Mouse (Mus musculus) lung, postnatal 0 days (tissue): Measurements from ENCODE around the gene Sdhaf3.

Source experiments
- CTCF ChIP-seq: IDR thresholded peaks from 2 replicates; pipeline ENCODE4 v1.5.1; 2016; ENCODE audit warnings: antibody characterized with exemption, mild to moderate bottlenecking
- EP300 ChIP-seq: IDR thresholded peaks from 2 replicates; pipeline ENCODE4 v1.6.1; 2016; ENCODE audit warnings: antibody characterized with exemption, mild to moderate bottlenecking, control low read depth

- TF ChIP-seq CTCF = no peak
- no peak for TF ChIP-seq EP300
Observed at GRCm38 (mm10) chr6:6999015-6999414, 43.2 kb downstream of the Sdhaf3 start.
